In genomic region chr9:34644392-34644791, GRCm38 (mm10) we compare ENCODE assay signal across 25 mouse cellular contexts.
DNase-seq lines count a peak whose midpoint lies in the region; ATAC-seq and TF ChIP-seq lines count a peak whose summit lies in the region.
"Had no signal": no experiment of that assay in that cellular context is flagged by ENCODE, and none has a peak within 500 bp of the region (broad histone marks: within the 10 kb centered on the region; RNA-seq: fewer than 3 reads in every experiment).

No protein-coding gene starts in this region.

- WGBS in lung, embryonic 16.5 days, result 25% methylated on average over 8 of the region's 8 CpGs
- WGBS in midbrain, embryonic 13.5 days, result 67% methylated on average over 8 of the region's 8 CpGs
- WGBS in midbrain, postnatal 0 days, result 64% methylated on average over 8 of the region's 8 CpGs

- H3K36me3 ChIP-seq in lung, embryonic 16.5 days (ENCODE audit: control insufficient read depth, insufficient read depth, low read length), result no peaks in the 10 kb centered on the region
- H3K36me3 ChIP-seq in midbrain, embryonic 13.5 days, result no peaks in the 10 kb centered on the region
- no peaks in the 10 kb centered on the region for H3K36me3 ChIP-seq in midbrain, postnatal 0 days (ENCODE audit: insufficient read depth, low read length)
- H3K36me3 ChIP-seq: forebrain, embryonic 10.5 days; heart, embryonic 12.5 days; heart, embryonic 15.5 days; hindbrain, embryonic 10.5 days; hindbrain, embryonic 13.5 days had no signal

- H3K27ac ChIP-seq in lung, embryonic 16.5 days (ENCODE audit: low read length), result no peak overlapping the region
- 0 out of 2 replicates have a peak overlapping the region, but pooled peaks have one; percentile 53 for H3K27ac ChIP-seq in midbrain, embryonic 13.5 days
- no peak overlapping the region for H3K27ac ChIP-seq in midbrain, postnatal 0 days (ENCODE audit: low read depth, low read length)
- H3K27ac ChIP-seq: forebrain, embryonic 13.5 days; heart, embryonic 15.5 days; hindbrain, embryonic 10.5 days; hindbrain, embryonic 13.5 days had no signal

- no peak overlapping the region for H3K4me2 ChIP-seq in lung, embryonic 16.5 days (ENCODE audit: low read depth, low read length)
- H3K4me2 ChIP-seq in midbrain, embryonic 13.5 days (replicated peaks), result no peak overlapping the region
- H3K4me2 ChIP-seq in midbrain, postnatal 0 days (ENCODE audit: low read depth, low read length, poor library complexity, severe bottlenecking), result no peak overlapping the region
- H3K4me2 ChIP-seq: forebrain, embryonic 13.5 days; heart, embryonic 12.5 days; heart, embryonic 15.5 days; hindbrain, embryonic 13.5 days had no signal

- H3K9me3 ChIP-seq in lung, embryonic 16.5 days (ENCODE audit: control insufficient read depth, low read length), result peaks cover 2% of the 10 kb centered on the region; the same call in 1 of the 2 replicates
- peaks cover 5% of the 10 kb centered on the region; the same call in 1 of the 2 replicates for H3K9me3 ChIP-seq in midbrain, embryonic 13.5 days
- H3K9me3 ChIP-seq in midbrain, postnatal 0 days (ENCODE audit: low read length), result no peaks in the 10 kb centered on the region
- H3K9me3 ChIP-seq: forebrain, embryonic 13.5 days; hindbrain, embryonic 13.5 days had no signal

- no peak overlapping the region for H3K4me3 ChIP-seq in lung, embryonic 16.5 days (ENCODE audit: low read length)
- H3K4me3 ChIP-seq in midbrain, embryonic 13.5 days (replicated peaks), result no peak overlapping the region
- no peak overlapping the region for H3K4me3 ChIP-seq in midbrain, postnatal 0 days (ENCODE audit: low read depth, low read length)
- H3K4me3 ChIP-seq: forebrain, embryonic 10.5 days; forebrain, embryonic 13.5 days; heart, embryonic 12.5 days; heart, embryonic 15.5 days; hindbrain, embryonic 10.5 days; hindbrain, embryonic 13.5 days had no signal

- H3K4me1 ChIP-seq in lung, embryonic 16.5 days (replicated peaks; ENCODE audit: control insufficient read depth, insufficient read depth, low read length), result peaks cover 11% of the 10 kb centered on the region
- H3K4me1 ChIP-seq in midbrain, embryonic 13.5 days (replicated peaks), result peaks cover 15% of the 10 kb centered on the region
- H3K4me1 ChIP-seq in midbrain, postnatal 0 days (ENCODE audit: insufficient read depth, low read length), result peaks cover 2% of the 10 kb centered on the region; the same call in 1 of the 2 replicates
- H3K4me1 ChIP-seq: heart, embryonic 12.5 days; heart, embryonic 15.5 days had no signal

- DNase-seq in lung, adult 18-20 months, result no peak
- DNase-seq in midbrain, postnatal 0 days (ENCODE audit: low spot score), result no peak
- peak; percentile 19 for DNase-seq in Muller cell, postnatal 12 days (ENCODE audit: inconsistent ontology term)
- DNase-seq in adrenal gland, postnatal 4 days (ENCODE audit: low spot score in 2 of 2), result no peak
- DNase-seq: adrenal gland, adult 8-10 months; adrenal gland, postnatal 25 days; cerebellum, adult 18-20 months; cerebellum, adult 9-10 months; cerebellum, postnatal 14 days; gastrocnemius, postnatal 10 days; gastrocnemius, postnatal 36 days; heart, postnatal 10 days; heart, postnatal 36 days had no signal

- H3K27me3 ChIP-seq in lung, embryonic 16.5 days (ENCODE audit: control insufficient read depth, insufficient read depth, low read depth, low read length), result no peaks in the 10 kb centered on the region
- no peaks in the 10 kb centered on the region for H3K27me3 ChIP-seq in midbrain, embryonic 13.5 days
- no peaks in the 10 kb centered on the region for H3K27me3 ChIP-seq in midbrain, postnatal 0 days (ENCODE audit: insufficient read depth, low read length)
- H3K27me3 ChIP-seq: forebrain, embryonic 13.5 days; hindbrain, embryonic 13.5 days had no signal

- peak; percentile 72; the same call in 1 of the 2 replicates for ATAC-seq in lung, embryonic 16.5 days (ENCODE audit: low read depth)
- no peak for ATAC-seq in midbrain, embryonic 13.5 days
- ATAC-seq in midbrain, postnatal 0 days (ENCODE audit: low FRiP score), result no peak
- ATAC-seq: activated CD4-positive, CD25-positive, alpha-beta regulatory T cell, adult 4 months; CD4-positive, CD25-positive, alpha-beta regulatory T cell, adult 4 months; forebrain, embryonic 16.5 days; hindbrain, embryonic 16.5 days had no signal

- no peak for TF ChIP-seq CTCF in midbrain, postnatal 0 days (IDR thresholded peaks at IDR 0.05)

- no peak overlapping the region for H3K9ac ChIP-seq in lung, embryonic 16.5 days (ENCODE audit: low read length)
- no peak overlapping the region for H3K9ac ChIP-seq in midbrain, embryonic 13.5 days (replicated peaks)
- H3K9ac ChIP-seq in midbrain, postnatal 0 days (replicated peaks; ENCODE audit: low read length, poor library complexity, severe bottlenecking), result no peak overlapping the region
- H3K9ac ChIP-seq: forebrain, embryonic 13.5 days; heart, embryonic 12.5 days; heart, embryonic 15.5 days; hindbrain, embryonic 13.5 days had no signal
